Mouse (Mus musculus): ENCODE measurements around the gene Gfi1. TPM values are rescaled to one million over a fixed set of nuclear protein-coding genes. Genes with fewer than 3 reads are reported as not detected.

Gene Gfi1
- total and polyA plus RNA-seq, 2 experiments from 2014 or later = 0.05 to 0.06 TPM

DNA sequence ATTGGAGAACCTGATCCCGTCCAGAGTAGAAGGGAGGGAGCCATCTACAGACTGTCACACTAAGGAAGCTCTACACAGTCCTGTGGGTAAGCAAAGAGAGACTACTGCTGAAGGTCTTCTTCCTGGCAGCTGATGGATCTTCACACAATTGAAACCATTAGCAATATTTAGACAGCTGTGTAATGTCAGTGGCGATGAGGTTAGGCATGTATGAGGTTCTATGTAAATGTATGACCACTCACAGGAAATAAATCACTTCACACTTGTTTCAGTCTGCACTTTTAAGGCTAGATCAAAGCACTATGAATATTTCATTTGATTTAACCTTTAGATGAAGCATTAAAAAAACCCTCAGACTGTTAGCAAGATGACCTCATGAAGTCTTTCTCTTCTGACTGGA is 30.2 kb upstream of the Gfi1 start:
- no peak for ATAC-seq
- no peaks in the 10 kb centered on the region for H3K27me3 ChIP-seq (ENCODE audit: insufficient read depth, low read length)
- no peak overlapping the region for H3K4me2 ChIP-seq (ENCODE audit: low read depth, low read length)
- no peak for TF ChIP-seq CTCF (IDR thresholded peaks at IDR 0.05; ENCODE audit: low read depth)
- H3K9me3 ChIP-seq (ENCODE audit: low read length) = no peaks in the 10 kb centered on the region
- H3K36me3 ChIP-seq (ENCODE audit: insufficient read depth, low read length) = no peaks in the 10 kb centered on the region; the same call in 1 of the 2 replicates
- H3K9ac ChIP-seq (replicated peaks; ENCODE audit: low read length) = no peak overlapping the region
- DNase-seq (ENCODE audit: low spot score) = no peak
- 90% methylated on average over 2 of the region's 2 CpGs for WGBS
- H3K4me1 ChIP-seq (ENCODE audit: insufficient read depth, low read length) = no peaks in the 10 kb centered on the region
- H3K4me3 ChIP-seq (ENCODE audit: low read length) = no peak overlapping the region
- no peak overlapping the region for H3K27ac ChIP-seq

DNA sequence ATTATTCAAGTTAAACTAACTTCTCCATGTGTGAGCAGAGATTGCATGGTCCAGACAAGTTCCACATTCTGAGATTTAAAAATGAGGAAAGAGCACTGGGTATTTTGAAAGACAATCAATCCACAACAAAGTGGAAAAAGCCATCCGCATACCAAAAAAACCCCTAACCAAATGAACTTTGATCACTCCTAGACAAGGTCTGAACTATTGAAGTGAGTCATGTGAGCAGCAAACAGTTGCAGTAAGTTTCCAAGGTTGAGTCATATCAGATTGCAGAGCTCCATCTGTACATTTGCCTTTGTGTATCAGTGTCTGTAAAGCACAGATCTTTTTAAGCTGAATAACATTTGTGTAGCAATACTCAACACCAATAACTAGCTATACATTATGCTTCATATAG is 28.9 kb upstream of the Gfi1 start:
- DNase-seq (ENCODE audit: low spot score) = no peak
- no peaks in the 10 kb centered on the region for H3K9me3 ChIP-seq (ENCODE audit: low read length)
- H3K4me1 ChIP-seq (ENCODE audit: insufficient read depth, low read length) = no peaks in the 10 kb centered on the region
- H3K9ac ChIP-seq (replicated peaks; ENCODE audit: low read length) = no peak overlapping the region
- no peak overlapping the region for H3K4me3 ChIP-seq (ENCODE audit: low read length)
- H3K27me3 ChIP-seq (ENCODE audit: insufficient read depth, low read length) = no peaks in the 10 kb centered on the region
- no peak for TF ChIP-seq CTCF (IDR thresholded peaks at IDR 0.05; ENCODE audit: low read depth)
- ATAC-seq = no peak
- WGBS = 97% methylated on average over 1 of the region's 1 CpGs
- no peak overlapping the region for H3K27ac ChIP-seq
- H3K4me2 ChIP-seq (ENCODE audit: low read depth, low read length) = no peak overlapping the region
- H3K36me3 ChIP-seq (ENCODE audit: insufficient read depth, low read length) = no peaks in the 10 kb centered on the region; the same call in 1 of the 2 replicates

DNA sequence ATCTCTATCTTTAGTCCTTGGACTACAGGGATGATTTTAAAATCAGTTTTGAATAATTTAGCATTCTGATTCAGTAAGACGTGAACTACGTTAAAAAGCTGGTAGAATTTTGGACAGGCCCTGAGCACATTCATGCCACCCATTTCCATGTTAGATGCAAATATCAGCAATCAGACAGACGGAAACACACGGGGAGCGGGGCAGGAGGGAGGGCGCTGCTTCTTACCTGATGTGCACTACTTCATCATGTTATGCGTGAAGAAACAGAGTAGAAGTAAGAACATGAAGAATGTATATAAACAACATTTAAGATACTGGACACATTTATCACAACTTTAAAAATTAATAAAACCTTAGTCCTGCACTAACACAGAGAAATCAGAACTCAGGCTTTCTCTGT is 27.8 kb upstream of the Gfi1 start:
- 95% methylated on average over 7 of the region's 7 CpGs for WGBS
- no peak for ATAC-seq
- H3K36me3 ChIP-seq (ENCODE audit: insufficient read depth, low read length) = no peaks in the 10 kb centered on the region; the same call in 1 of the 2 replicates
- H3K9ac ChIP-seq (replicated peaks; ENCODE audit: low read length) = no peak overlapping the region
- no peaks in the 10 kb centered on the region for H3K4me1 ChIP-seq (ENCODE audit: insufficient read depth, low read length)
- no peak for TF ChIP-seq CTCF (IDR thresholded peaks at IDR 0.05; ENCODE audit: low read depth)
- H3K4me2 ChIP-seq (ENCODE audit: low read depth, low read length) = no peak overlapping the region
- H3K27ac ChIP-seq = no peak overlapping the region
- no peaks in the 10 kb centered on the region for H3K27me3 ChIP-seq (ENCODE audit: insufficient read depth, low read length)
- DNase-seq (ENCODE audit: low spot score) = no peak
- no peaks in the 10 kb centered on the region for H3K9me3 ChIP-seq (ENCODE audit: low read length)
- H3K4me3 ChIP-seq (ENCODE audit: low read length) = no peak overlapping the region

DNA sequence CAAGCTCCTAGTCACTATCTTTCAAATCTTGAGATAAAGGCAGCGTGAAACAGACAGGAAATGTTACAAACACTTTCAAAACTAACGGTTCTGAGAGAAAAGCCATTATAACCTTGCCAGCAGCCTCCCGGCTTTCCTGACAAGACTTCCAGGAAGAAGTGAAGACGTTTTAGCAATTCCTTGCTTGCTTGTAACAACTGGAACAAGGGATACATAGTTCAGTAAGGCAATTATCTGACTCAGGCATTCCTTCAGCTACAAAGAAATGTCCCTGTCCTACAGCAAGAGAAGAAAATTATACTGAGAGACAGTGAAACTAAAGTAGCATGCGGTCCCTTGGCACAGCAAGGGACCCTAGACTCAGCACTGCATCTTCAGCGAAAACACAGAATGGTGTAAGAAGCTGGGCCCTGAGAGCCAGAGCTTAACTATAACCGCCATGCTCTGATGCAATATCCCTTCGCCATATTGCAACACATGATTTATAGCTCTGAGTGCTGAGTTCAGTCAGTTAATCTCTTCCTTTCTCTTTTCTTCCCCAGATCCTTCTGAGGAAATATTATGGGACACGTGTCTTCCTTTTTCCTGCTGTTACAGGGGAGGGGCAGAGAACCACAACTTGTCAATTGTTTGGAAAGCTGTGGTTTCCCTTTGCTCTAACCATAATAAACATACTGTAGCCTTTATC is 23.5 kb upstream of the Gfi1 start:
- 73% methylated on average over 9 of the region's 9 CpGs for WGBS

DNA sequence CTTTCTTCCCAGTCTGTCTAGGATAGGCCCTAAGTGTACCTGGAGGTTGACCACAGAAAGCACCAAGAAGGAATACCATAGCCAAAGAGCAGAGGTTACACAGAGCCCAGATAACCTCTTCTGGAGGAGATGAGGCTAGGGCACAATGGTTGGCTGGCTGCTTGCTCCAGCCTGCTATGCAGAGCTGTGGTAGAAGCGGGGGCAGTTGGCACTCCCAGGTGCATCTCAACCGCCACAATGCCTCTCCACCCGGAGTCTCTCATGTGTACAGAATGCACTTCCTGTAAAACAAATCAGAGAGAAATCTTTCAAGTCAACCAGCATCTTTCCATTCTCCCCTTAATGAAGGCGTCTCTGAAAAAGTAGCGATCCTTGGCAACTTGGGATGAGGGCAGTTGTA is 13.2 kb upstream of the Gfi1 start:
- no peaks in the 10 kb centered on the region for H3K9me3 ChIP-seq (ENCODE audit: low read length)

More for the DNA sequence above, 23.5 kb upstream of the Gfi1 start:
- no peak overlapping the region for H3K9ac ChIP-seq (replicated peaks; ENCODE audit: low read length)
- H3K27me3 ChIP-seq (ENCODE audit: insufficient read depth, low read length) = no peaks in the 10 kb centered on the region
- no peak overlapping the region for H3K27ac ChIP-seq
- no peaks in the 10 kb centered on the region for H3K9me3 ChIP-seq (ENCODE audit: low read length)
- no peaks in the 10 kb centered on the region; the same call in 1 of the 2 replicates for H3K36me3 ChIP-seq (ENCODE audit: insufficient read depth, low read length)
- H3K4me3 ChIP-seq (ENCODE audit: low read length) = no peak overlapping the region
- TF ChIP-seq CTCF (IDR thresholded peaks at IDR 0.05; ENCODE audit: low read depth) = no peak
- DNase-seq (ENCODE audit: low spot score) (no peak), ATAC-seq (no peak)
- no peaks in the 10 kb centered on the region for H3K4me1 ChIP-seq (ENCODE audit: insufficient read depth, low read length)
- no peak overlapping the region for H3K4me2 ChIP-seq (ENCODE audit: low read depth, low read length)

DNA sequence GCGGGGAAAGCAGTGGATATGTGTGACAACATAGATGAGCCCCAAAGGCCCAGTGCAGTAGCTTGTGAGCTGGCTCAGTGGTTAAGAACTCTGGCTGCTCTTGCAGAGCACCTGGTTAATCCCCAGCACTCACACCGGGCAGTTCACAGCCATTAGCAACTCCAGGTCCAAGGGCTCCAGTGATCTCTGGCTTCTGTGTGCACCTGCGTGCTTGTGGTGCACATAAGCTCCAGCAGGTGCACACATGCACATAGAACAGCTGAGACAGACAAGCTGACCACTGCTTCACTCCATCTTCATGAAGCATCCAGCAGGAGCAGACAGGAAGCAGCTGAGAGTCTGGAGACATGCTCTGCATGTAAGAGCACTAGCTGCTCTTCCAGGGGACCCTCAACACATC is 12.5 kb upstream of the Gfi1 start:
- Histone ChIP-seq H3K4me1 (ENCODE audit: insufficient read depth, low read length) (no peaks in the 10 kb centered on the region), H3K4me3 (ENCODE audit: low read length) (no peak overlapping the region), H3K36me3 (ENCODE audit: insufficient read depth, low read length) (no peaks in the 10 kb centered on the region), H3K9me3 (ENCODE audit: low read length) (no peaks in the 10 kb centered on the region), H3K27ac (no peak overlapping the region), H3K9ac (replicated peaks; ENCODE audit: low read length) (no peak overlapping the region), H3K27me3 (ENCODE audit: insufficient read depth, low read length) (no peaks in the 10 kb centered on the region), H3K4me2 (ENCODE audit: low read depth, low read length) (no peak overlapping the region)
- DNase-seq (ENCODE audit: low spot score) (no peak), ATAC-seq (no peak)
- 75% methylated on average over 3 of the region's 3 CpGs for WGBS
- no peak for TF ChIP-seq CTCF (IDR thresholded peaks at IDR 0.05; ENCODE audit: low read depth)

More for the DNA sequence above, 13.2 kb upstream of the Gfi1 start:
- Histone ChIP-seq H3K4me3 (ENCODE audit: low read length) (no peak overlapping the region), H3K36me3 (ENCODE audit: insufficient read depth, low read length) (no peaks in the 10 kb centered on the region), H3K27ac (no peak overlapping the region), H3K4me2 (ENCODE audit: low read depth, low read length) (no peak overlapping the region), H3K27me3 (ENCODE audit: insufficient read depth, low read length) (no peaks in the 10 kb centered on the region), H3K9ac (replicated peaks; ENCODE audit: low read length) (no peak overlapping the region), H3K4me1 (ENCODE audit: insufficient read depth, low read length) (no peaks in the 10 kb centered on the region)
- no peak for DNase-seq (ENCODE audit: low spot score)
- WGBS = 95% methylated on average over 5 of the region's 5 CpGs
- TF ChIP-seq CTCF (IDR thresholded peaks at IDR 0.05; ENCODE audit: low read depth) = no peak
- no peak for ATAC-seq

DNA sequence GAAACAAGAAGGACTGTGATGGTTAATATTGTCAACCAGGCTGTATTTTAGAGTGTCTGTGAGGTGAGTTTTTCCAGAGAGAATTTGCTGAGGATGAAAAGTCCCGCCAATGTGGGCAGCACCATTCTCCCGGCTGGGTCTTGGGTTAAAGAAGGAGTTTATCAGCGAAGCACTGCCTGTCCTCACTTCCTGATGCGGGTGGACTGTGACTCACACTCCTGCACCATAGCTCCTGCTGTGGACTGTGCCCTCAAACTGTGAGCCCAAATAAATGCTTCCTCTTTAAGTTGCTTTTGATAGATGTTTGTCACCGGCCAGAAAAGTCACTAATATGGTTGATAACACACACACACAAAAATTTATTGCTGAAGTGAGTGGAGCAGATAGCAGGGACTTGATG is 10.3 kb upstream of the Gfi1 start:
- H3K4me3 ChIP-seq (ENCODE audit: low read length) = no peak overlapping the region
- no peaks in the 10 kb centered on the region for H3K4me1 ChIP-seq (ENCODE audit: insufficient read depth, low read length)
- TF ChIP-seq CTCF (IDR thresholded peaks at IDR 0.05; ENCODE audit: low read depth) = no peak
- no peak overlapping the region for H3K9ac ChIP-seq (replicated peaks; ENCODE audit: low read length)
- no peaks in the 10 kb centered on the region for H3K36me3 ChIP-seq (ENCODE audit: insufficient read depth, low read length)
- no peaks in the 10 kb centered on the region for H3K9me3 ChIP-seq (ENCODE audit: low read length)
- WGBS = 91% methylated on average over 5 of the region's 5 CpGs
- no peak overlapping the region for H3K27ac ChIP-seq
- peaks cover 5% of the 10 kb centered on the region for H3K27me3 ChIP-seq (ENCODE audit: insufficient read depth, low read length)
- ATAC-seq = no peak
- no peak for DNase-seq (ENCODE audit: low spot score)
- H3K4me2 ChIP-seq (ENCODE audit: low read depth, low read length) = no peak overlapping the region

Measured in hindbrain, postnatal 0 days (tissue).